Mouse (Mus musculus) right cerebral cortex, adult 18-20 months (tissue): ENCODE measurements at regions not wholly inside any gene's neighbourhood (a gene's known extent, or its start where the extent isn't known, plus 50 kb on each side); places are given as distances from the start of the nearest gene placed in this dataset.
"Not testable (repeated sequence)": the region's sequence is repeated elsewhere in the genome, so short reads cannot be mapped to it uniquely, and the experiment has no call there.

ENCODE experiments used
- DNase-seq: peaks from one replicate; pipeline ENCODE4 v3.0.0; 2022; ENCODE audit warnings: mixed read lengths

DNA sequence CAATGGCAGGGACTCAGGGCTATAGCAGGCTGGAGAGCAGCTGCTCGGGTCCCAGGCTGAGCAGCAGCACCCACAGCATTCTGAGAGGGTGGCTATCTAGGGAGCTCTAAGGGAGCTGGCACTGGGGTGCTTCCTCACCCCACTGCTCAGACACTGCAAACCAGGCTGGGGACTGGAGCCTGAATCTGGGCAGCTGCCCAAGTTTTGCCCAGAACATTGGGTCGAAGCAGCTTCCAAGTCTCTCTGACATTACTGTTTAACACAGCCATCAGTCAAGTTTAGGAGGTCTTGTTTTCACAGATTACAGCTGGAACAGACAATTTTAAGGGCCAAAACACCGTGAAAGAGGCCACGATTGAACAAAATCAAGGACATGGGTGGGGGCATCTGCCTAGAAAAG lies 96.1 kb upstream of the Tcerg1l start:
- DNase-seq = no peak

DNA sequence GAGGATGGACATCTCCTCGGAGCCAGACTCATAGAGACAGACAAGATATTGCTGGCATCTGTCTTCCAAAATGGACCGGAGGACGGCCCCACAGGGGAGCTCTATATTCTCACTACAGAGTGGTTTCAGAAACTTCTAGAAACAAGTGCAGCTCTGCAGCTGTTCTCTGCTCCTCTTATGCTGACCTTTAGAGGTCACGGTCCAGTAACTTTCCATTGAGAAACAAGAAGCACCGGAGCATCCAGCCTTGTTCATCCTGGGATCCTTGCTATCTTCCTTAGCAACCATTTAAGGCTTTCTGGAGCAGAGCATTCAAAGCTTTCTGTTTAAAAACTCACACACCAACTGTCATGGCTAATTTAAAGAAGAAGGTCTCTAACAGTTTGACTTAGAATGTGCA lies 94.7 kb upstream of the Tcerg1l start:
- DNase-seq = no peak

DNA sequence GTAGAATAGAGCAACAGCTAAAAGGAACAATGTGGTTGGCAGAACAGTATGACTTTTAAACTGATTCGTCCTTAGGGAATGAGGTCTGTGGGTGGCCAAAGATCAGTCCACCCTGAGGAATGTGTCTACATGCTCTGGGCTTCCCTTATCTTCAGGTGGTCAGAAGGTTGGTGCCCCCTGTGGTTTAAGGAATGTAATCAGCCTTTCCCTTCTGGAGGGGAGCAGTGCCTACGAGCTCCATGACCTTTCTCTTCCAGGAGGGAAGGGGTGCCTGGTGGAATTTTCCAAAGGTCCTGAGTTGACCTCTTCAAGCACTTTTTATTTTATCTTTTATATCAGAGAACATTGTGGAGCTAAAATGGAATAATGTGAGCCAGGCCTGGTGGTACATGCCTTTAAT lies 91.9 kb upstream of the Tcerg1l start:
- no peak for DNase-seq

DNA sequence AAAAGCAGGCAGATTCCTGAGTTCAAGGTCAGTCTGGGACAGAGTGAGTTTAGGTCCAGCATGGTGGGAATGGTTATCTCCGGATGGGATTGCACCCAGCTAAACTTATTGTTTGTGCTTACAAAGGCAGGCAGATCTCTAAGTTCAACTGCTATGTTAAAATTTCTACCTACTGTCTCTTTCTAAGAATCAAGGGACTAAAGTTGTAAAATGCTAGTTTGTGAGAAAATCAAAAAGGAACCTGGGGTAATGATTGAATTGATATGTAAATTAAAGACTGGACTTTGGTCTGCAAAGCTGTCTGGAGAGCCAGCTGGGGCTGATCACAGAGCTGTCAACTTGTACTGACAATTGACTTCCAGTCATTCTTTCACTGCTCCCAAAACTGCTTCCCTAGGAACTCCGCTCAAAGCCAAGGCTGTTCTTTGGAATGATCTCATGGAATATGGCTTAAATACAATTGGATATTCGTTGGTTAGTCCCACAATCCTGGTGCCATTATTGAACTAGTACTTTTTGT lies 90.7 kb upstream of the Tcerg1l start:
- no peak for DNase-seq

DNA sequence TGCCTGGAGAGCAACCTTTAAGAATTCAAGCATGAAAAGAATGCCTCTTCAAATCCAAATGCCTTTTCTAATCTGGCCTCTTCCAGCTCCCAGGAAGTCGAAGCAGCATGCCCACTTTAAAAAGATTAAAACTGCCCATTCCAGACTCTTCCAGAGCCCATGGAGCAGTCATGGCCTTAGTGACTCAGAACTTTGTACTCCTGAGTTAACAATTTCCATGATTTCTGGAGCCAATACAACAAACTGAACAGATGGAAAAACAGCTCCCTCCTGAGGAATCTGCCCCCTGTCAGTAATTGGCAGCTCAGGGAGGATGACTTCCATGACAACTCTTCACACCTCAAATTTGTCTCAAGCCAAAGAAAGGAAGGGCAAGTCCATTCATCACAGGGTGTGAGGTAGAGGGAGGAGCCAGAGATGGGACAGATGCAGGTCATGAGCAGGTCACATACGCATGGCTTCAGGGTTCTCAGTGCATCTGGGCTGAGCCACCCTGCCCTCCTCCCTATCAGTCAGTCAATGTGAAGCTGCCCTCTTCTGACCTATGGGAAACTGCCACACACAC lies 75.4 kb upstream of the Tcerg1l start:
- no peak for DNase-seq

DNA sequence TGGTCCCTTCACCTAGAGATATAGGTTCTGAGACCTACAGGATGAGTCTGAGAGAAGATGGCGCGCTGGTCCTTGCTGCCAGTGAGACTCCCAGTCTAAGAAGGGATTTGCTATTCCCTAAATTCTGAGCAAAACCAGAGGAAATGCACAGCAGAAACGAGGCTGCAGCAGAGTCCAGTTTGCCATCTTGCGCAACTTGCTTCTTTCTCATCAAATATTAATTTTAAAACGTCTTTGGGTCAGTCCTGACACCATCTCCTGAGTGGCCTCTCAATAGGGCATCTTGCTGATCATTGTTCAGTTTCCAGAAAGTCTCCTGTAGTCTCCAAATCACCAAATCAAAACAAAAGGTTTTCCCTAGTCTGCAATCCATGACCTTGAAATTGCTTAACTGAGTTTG lies 74.8 kb upstream of the Tcerg1l start:
- no peak for DNase-seq

DNA sequence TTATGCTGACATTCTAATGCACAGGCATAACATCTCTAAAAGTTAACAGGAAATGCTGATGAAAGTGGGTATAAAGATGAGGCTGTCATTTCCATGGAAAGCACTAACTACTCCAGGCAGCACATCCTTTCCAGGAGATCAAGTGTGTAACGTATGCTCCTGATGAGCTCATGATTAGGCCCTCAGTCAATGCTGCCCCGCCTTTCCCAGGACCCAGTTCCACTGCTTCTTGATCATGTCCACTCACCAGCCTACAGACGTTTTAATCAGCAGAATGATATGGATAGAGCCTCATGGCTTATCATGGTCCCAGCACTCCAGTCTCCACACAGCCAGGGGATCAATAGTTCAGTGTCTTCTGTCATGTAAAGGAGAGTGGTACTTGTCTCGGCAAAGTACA lies 71.7 kb upstream of the Tcerg1l start:
- no peak for DNase-seq

DNA sequence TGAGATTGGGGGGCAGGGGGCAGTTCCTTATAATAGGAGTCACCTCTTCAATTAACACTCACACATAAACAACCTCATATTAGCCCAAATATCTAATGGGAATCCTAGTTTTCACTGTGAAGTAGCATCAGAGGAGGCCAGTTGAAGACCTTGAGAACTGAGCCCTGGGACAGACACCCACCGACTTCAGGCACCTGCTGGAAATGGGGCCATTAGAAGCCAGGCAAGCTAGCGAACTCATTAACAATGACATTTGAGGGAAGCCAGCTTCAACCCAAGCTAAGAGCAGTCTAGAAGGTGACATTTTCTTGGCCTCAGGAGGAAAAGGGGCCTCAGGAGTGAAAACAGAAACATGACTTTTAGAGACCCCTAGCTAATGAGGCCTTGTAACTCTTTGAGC lies 70.9 kb upstream of the Tcerg1l start:
- DNase-seq = no peak

DNA sequence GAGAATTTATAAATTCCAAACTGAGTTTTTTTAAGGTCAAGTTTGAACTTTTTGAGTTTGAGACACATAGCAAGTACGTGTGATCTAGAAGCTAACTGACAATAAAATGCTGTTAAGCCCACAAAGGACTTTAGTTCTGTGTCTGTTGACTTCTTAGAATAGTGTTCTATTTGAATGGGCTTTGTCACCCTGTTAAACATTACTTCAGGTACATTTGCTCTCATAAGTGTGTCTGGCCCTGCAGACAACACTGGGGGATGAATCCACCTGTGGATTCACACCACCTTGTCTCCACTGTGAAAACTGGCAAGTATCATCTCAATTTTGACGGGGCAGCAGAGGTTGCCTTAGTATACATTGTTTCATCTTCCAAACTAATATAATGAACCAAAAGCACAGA lies 70.5 kb upstream of the Tcerg1l start:
- DNase-seq = no peak

DNA sequence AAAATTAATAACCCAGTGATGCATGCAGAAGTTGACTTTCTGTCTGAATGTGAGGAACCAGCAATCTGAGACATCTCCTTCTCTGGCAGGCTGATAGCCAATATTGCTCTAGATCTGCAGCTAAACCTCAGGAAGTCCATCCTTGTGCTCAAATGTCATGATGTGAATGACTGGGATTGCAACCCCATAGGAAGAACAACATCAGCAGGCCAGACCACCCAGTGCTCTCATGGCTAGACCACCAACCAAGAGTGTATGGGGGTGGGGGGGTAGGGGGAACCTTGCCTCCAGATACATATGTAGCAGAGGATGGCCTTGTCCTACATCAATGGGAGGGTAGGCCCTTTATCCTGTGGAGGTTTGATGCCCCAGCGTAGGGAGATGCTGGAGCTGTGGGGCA lies 69.9 kb upstream of the Tcerg1l start:
- DNase-seq = no peak

DNA sequence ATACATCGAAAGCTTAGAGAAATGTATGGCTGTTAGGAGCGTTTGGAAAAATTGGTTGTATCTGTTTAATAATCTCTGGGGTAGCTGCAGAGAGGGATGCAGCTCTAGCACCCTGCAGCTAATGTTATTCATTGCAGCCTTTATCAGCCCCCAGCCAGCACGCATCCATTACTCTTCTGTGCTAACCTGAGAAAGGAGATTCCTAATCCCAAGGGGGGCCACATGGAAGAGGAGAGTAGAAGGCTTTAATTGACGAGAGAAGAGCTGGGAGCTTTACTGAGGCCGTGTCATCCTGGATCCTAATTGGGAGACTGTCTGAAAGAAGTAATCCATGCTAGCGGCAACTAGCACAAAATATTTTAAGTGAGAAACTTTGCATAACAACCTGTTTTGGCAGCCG lies 60.4 kb upstream of the Tcerg1l start:
- no peak for DNase-seq

DNA sequence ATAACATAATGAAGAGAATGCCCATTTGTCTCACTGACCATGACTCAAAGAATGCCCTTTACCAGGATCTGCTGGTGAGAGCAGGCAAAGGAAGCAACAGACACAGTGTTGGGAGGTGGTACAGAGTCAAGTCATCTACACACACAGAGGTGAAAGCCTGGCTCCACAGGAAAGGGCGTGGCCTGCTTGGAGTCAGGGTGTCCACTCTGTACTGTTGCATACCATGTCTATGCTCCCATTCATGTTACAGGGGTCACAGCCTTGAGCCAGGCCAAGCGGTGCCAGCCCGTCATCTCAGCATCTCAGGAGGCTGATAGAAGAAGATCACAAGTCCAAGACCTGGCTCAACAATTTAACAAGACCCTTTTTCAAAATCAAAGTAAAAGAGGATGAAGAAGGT lies 57.8 kb upstream of the Tcerg1l start:
- no peak for DNase-seq

DNA sequence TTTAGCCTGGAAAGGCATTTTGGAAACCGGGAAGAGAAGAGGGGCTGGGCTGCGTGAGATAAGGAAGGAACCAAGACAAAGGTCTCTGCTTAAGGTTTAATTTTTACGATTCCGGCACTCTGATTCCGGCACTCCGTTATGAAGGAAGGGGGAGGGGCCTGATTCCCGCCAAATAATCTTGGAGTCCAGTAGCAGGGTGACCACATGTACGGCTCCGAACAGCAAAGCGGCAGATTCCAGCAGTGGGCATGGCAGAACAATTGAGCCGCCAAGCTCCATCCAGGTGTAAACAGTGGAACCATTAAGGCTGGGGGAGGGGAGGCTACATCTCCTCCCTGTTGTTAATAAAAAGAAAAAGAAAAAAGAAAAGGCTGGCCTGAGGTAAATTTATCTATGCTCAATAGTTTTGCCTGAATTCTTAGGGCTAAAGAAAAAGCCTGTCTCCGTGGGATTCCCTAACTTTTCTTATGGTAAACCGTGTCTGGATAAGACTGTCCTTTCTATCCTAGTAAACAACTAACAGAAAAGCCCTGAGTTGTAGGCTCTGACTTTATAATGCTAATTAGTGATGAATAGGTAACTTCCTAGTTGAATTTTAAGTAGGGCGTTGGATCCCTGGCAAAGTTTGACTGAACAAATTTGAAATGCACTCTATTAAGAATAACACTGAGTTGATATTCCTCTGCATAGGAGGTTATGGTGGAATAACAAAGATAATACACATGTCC lies 57.1 kb upstream of the Tcerg1l start:
- not testable (repeated sequence) for DNase-seq

DNA sequence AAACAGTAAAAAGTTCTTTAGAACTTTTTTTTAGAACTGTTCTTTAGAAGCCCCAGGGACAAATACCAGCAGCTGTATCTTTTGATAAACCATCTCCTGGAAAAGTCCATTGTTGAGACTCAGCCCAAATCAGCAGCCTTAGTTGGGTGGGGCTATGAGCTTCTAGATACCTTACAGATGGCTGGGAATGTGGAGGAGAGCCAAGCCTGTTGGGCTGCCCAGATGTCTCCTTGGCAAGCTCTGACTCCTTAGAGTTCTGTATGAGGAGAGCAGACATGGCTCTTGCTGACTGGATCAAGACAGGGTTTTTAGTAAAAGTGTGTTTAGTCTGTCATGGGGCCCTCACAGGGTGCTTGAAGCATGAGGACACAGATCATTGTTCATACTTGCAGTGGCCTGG lies 53.8 kb upstream of the Tcerg1l start:
- DNase-seq = peak; percentile 51

DNA sequence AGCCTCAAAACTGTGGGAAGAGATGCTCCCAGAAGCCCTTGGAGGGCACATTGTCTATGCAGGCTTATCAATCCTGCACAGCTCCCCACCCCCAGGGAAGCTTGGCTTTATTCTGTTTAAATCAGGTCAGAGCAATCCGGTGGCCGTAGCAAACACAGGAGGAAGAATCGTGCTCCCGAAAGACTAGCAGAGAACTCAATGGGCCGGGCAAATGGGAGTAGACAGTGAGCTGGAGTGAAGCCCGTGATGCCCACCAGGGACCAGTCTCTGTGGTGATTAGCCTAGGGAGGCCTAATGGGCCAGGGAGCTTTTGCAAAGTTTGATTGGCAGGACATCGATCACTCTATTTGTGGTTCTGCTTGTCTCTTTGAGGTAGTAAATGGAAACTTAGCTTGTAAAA lies 51.0 kb upstream of the Tcerg1l start:
- DNase-seq = no peak
